Mouse (Mus musculus): ENCODE results near the gene Camkmt.

The Camkmt gene

DNA sequence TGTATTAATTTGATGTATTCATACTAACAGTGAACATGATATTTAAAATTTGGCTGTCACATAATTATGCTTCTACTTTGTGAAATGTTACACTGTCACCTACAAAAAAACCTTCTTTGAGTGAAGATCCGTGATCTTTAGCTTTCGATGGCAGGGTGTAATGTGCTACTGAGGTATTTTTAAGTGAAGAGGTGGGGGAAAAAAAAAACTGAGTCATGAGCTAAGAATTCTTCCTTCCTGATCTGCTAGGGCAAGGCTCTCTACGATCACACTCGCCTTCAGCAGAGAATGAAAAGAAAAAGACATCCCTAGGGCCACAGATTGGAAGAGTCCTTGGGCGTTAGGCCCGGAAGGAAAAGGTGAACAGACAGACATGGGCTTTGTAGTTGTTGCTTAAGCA lies 201.9 kb downstream of the Camkmt start:
- DNase-seq (ENCODE audit: low spot score), result no peak

DNA sequence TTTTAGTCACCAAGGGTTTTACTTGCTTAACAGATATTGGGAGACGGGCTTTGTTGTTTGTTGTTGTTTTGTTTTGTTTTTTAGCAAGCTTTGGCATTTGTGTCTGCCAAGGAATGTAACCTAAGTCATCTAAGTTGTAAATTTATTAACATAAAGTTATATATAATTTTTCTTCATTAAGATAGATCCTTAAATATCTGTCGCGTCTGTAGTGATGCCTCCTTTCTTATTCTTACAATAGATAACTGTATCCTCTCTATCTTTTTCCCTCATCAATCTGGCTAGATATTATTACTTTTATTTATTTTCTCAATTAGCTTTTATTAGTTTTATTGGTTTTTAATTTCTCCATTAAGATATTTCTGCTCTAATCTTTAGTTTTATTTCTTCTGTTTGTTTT lies 213.3 kb downstream of the Camkmt start:
- no peak for DNase-seq (ENCODE audit: low spot score)

- no peak for DNase-seq (ENCODE audit: low spot score)
These were observed 218.2 kb downstream of the Camkmt start for GRCm38 (mm10) chr17:85308566-85308965.

DNA sequence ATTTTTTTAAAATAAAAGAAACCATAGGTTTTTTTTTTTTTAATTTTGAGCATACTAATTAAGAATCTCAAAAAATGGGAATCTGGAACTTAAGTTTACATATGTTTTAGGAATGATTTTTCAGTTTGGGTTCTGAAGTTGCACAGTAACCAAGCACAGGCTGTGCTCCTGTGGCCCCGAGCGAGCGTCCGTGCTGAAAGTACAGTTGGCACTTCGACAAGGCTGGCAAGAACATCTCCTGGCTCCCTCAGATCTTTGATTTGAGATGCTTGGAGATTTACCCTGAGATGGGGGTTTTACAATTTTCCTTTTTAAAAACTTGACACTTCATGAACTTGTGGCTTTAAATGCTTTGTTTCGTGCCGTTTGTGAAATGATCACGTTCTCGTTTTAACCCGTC lies 218.7 kb downstream of the Camkmt start:
- DNase-seq (ENCODE audit: low spot score), result no peak

DNA sequence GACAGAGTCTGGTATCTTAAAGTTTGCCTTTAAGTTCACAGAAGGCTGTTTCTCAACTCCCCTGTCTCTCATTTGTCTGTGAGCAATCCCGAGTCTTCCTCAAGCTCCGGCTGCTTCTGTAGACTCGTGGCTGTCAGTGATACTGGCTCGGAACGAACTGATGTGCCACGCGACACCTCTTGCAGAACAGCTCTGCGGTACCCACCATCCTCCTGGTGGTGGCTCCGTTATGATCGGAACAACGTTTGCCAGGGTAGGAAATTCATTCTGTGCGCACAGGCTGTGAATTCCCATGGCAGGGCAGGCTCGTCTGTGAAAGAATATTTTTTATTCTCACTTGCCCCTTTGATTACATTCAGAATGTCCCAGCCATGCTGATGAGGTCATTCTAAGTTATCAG lies 221.0 kb downstream of the Camkmt start:
- DNase-seq (ENCODE audit: low spot score), result no peak

GRCm38 (mm10) chr17:85318401-85318800 lies 228.0 kb downstream of the Camkmt start:
- no peak for DNase-seq (ENCODE audit: low spot score)

DNA sequence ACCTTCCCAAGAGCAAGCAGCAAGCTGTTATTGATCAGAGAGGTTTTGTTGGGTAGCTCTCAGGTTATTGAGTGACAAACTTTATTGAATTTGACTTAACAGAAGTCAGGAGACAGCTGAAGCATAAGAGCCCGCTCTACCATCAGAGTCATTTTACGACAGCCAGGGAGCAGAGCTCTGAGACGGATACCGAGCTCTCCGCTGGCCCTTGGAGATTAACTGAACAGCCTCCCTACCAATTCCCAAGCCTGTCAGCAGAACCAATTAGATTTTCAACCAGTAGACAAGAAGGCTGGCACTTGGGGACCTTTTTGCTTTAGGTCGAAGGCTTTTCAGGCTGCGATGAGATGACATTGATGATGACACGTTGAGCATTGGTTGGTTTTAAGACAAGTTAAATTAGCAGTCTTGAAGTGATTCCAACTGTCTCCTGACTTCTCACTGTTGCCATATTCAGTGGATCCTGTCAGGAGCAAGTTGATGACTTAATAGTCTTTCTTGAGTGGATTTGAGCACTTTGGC lies 229.5 kb downstream of the Camkmt start:
- DNase-seq (ENCODE audit: low spot score), result no peak

- no peak for DNase-seq (ENCODE audit: low spot score)
These were observed 238.5 kb downstream of the Camkmt start for GRCm38 (mm10) chr17:85328901-85329300.

- DNase-seq (ENCODE audit: low spot score), result no peak
These were observed 245.1 kb downstream of the Camkmt start for GRCm38 (mm10) chr17:85335464-85335863.

- DNase-seq (ENCODE audit: low spot score), result no peak
These were observed 247.3 kb downstream of the Camkmt start for GRCm38 (mm10) chr17:85337666-85338065.

DNA sequence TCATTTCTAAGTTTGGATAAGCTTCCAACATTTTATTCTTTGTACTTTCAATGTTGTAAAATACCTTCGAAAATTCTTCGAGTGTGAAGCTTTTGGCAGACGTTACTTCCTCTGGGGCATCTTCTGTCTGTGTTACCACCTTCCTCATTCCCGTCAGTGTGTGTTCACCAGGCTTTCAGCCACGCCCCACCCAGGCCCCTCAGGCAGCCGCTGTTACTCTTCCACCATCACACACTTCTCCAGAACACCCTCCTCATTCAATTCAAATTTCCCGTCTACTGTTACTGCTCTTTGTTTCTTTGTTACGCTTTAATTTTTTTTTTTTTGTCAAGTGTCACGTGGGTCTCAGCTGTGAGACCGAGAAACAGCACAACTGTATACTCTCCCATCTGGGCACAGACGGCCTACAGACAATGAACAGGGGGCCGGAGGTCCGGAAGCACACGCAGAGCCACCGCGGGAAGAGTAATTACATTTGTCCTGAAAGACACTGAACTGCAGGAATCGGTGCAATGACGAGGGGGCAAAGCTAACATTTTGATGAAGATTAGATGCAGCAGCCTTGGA lies 250.9 kb downstream of the Camkmt start:
- no peak for DNase-seq (ENCODE audit: low spot score)

- no peak for DNase-seq (ENCODE audit: low spot score)
These were observed 252.1 kb downstream of the Camkmt start for GRCm38 (mm10) chr17:85342471-85342870.

GRCm38 (mm10) chr17:85343435-85343834 lies 253.1 kb downstream of the Camkmt start:
- DNase-seq (ENCODE audit: low spot score), result no peak

DNA sequence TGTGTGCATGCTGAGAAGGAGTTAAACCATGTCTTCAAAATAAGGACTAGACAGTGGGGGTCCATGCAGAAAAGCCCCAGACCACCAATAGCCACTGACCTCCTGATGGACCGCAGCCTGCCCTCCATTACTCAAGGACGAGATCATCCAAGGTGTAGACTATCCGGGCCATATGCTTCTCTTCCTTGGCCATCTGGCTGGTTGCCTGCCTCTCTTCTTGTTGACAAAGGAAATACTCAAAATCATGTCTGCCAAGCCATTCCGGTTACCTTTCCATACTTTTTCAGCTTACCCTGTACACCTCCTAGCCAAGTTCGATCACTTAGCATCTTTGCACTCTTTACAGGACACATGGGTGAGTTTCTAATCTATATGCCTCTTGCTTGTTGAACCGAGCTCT lies 256.3 kb downstream of the Camkmt start:
- DNase-seq (ENCODE audit: low spot score), result no peak

GRCm38 (mm10) chr17:85349331-85349935 lies 259.1 kb downstream of the Camkmt start:
- DNase-seq (ENCODE audit: low spot score), result no peak

DNA sequence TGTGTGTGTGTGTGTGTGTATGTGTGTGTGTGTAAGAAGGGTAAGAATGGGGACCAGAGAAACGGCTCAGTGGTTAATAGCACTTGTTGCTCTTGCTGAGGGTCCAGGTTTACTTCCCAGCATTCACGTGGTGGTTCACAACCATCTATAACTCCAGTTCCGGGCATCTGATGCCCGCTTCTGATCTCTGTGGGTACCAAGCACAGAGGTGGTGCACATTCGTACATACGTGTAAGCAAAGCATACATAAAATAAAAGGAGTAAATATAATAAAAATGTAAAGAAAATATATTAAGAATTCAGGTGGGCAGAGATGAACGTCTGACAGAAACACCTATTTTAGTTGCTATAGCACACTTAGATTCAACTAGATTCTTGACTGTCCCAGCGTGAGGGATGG lies 260.9 kb downstream of the Camkmt start:
- DNase-seq (ENCODE audit: low spot score), result no peak

DNA sequence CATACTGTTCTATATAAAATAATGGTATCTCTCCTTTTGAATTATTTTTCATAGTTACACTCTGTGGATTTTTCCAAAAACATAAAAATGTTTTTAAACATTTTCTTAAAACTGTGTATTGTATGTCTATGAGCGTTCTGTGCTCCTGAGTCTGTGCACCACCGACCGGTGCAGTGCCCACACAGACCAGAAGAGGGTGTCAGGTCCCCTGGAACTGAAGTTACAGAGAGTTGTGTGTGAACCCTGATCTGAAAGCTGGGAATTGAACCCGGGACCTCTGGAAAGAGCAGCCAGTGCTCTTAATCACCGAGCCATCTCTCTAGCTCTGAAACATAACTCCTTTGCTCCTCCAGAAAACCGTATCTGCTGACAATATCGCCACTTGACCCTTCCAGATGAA lies 262.4 kb downstream of the Camkmt start:
- DNase-seq (ENCODE audit: low spot score), result no peak

GRCm38 (mm10) chr17:85353191-85353590 lies 262.8 kb downstream of the Camkmt start:
- DNase-seq (ENCODE audit: low spot score), result no peak

DNA sequence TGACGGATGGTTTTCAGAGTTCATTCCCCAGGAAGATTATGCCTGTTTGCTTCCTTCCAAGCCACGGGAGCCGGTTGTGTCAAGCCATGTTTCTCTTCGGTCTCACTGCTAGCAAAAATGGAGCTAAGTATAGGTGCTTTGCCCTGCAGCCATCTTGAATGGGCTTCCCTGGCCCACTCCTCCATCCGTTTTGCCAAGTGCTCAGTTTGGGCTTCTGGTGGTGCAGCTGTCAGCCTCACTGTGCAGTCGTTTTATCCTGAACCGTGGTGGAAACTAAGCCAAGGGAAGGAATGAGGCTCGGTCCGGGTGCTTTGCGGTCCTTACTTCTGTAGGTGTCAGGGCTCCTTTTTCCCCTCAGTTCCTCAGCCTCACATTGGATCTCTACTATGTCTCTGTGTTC lies 263.3 kb downstream of the Camkmt start:
- DNase-seq (ENCODE audit: low spot score), result no peak

GRCm38 (mm10) chr17:85355356-85355755 lies 265.0 kb downstream of the Camkmt start:
- no peak for DNase-seq (ENCODE audit: low spot score)

- DNase-seq (ENCODE audit: low spot score), result no peak
These were observed 270.7 kb downstream of the Camkmt start for GRCm38 (mm10) chr17:85361006-85361405.

- no peak for DNase-seq (ENCODE audit: low spot score)
These were observed 277.0 kb downstream of the Camkmt start for GRCm38 (mm10) chr17:85367319-85367718.

GRCm38 (mm10) chr17:85368776-85369175 lies 278.4 kb downstream of the Camkmt start:
- no peak for DNase-seq (ENCODE audit: low spot score)

- no peak for DNase-seq (ENCODE audit: low spot score)
These were observed 281.7 kb downstream of the Camkmt start for GRCm38 (mm10) chr17:85372076-85372475.

Data from urinary bladder, postnatal 10 days (tissue).